Mouse (Mus musculus): ENCODE results near the gene Cct8l1.

Gene Cct8l1

GRCm38 (mm10) chr5:25515767-25516166 is at the start of gene Cct8l1:
Cct8l1 (plus strand) TSS chr5:25516067.
- no peak for DNase-seq (ENCODE audit: low spot score)

- DNase-seq (ENCODE audit: low spot score) = peak; percentile 25
Observed at GRCm38 (mm10) chr5:25472070-25472469, 43.8 kb upstream of the Cct8l1 start.

GRCm38 (mm10) chr5:25475789-25476188 is 40.1 kb upstream of the Cct8l1 start:
- no peak for DNase-seq (ENCODE audit: low spot score)

- DNase-seq (ENCODE audit: low spot score) = no peak
Observed at GRCm38 (mm10) chr5:25478863-25479262, 37.0 kb upstream of the Cct8l1 start.

GRCm38 (mm10) chr5:25496652-25497051 is 19.2 kb upstream of the Cct8l1 start:
- no peak for DNase-seq (ENCODE audit: low spot score)

GRCm38 (mm10) chr5:25497369-25497719 is 18.5 kb upstream of the Cct8l1 start:
- DNase-seq (ENCODE audit: low spot score) = peak; percentile 36

- peak; percentile 65 for DNase-seq (ENCODE audit: low spot score)
Observed at GRCm38 (mm10) chr5:25497720-25498345, 18.0 kb upstream of the Cct8l1 start.

- no peak for DNase-seq (ENCODE audit: low spot score)
Observed at GRCm38 (mm10) chr5:25498346-25498820, 17.5 kb upstream of the Cct8l1 start, which contains the start of gene Kmt2c. Kmt2c (minus strand) TSS chr5:25498783.

- DNase-seq (ENCODE audit: low spot score) = peak; percentile 82
Observed at GRCm38 (mm10) chr5:25498821-25499422, 16.9 kb upstream of the Cct8l1 start.

GRCm38 (mm10) chr5:25499423-25500398 is 16.2 kb upstream of the Cct8l1 start:
- peak; percentile 96 for DNase-seq (ENCODE audit: low spot score)

GRCm38 (mm10) chr5:25500686-25501085 is 15.2 kb upstream of the Cct8l1 start:
- DNase-seq (ENCODE audit: low spot score) = peak; percentile 7

GRCm38 (mm10) chr5:25506041-25506440 is 9.8 kb upstream of the Cct8l1 start:
- DNase-seq (ENCODE audit: low spot score) = no peak

- no peak for DNase-seq (ENCODE audit: low spot score)
Observed at GRCm38 (mm10) chr5:25516301-25516895, 531 bp downstream of the Cct8l1 start.

- DNase-seq (ENCODE audit: low spot score) = no peak
Observed at GRCm38 (mm10) chr5:25517550-25517949, 1.7 kb downstream of the Cct8l1 start.

- no peak for DNase-seq (ENCODE audit: low spot score)
Observed at GRCm38 (mm10) chr5:25519820-25520219, 4.0 kb downstream of the Cct8l1 start.

- DNase-seq (ENCODE audit: low spot score) = no peak
Observed at GRCm38 (mm10) chr5:25521461-25521860, 5.6 kb downstream of the Cct8l1 start.

- no peak for DNase-seq (ENCODE audit: low spot score)
Observed at GRCm38 (mm10) chr5:25526116-25526515, 10.2 kb downstream of the Cct8l1 start.

- DNase-seq (ENCODE audit: low spot score) = no peak
Observed at GRCm38 (mm10) chr5:25526926-25527325, 11.1 kb downstream of the Cct8l1 start.

GRCm38 (mm10) chr5:25527971-25528370 is 12.1 kb downstream of the Cct8l1 start:
- DNase-seq (ENCODE audit: low spot score) = no peak

GRCm38 (mm10) chr5:25528851-25529528 is 13.1 kb downstream of the Cct8l1 start:
- no peak for DNase-seq (ENCODE audit: low spot score)

Data from MN1 (cell line).